Comparison of ENCODE assay signal across 12 mouse cellular contexts in the genomic region with DNA sequence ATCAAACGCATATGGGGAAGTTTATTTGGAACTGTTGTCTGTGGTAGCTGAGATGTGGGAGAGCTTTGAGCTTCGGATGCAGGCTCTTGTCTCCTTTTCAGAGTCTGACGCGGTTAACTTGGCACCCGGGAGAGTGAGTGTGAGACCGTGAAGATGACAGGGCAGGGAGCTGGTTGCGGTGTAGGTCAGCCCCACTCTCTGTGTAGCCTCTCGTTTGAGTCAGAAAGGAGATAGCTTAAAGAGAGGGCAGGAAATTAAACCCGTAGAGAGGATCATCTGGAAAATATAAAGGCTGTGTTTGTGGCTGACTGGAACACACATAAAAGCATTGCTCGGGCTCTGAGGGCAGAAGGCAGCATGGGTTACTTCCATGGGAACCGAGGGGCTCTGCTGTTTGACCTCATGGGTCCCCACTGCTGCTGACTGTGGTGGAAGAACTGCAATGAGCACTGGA. TPM values are rescaled to one million over a fixed set of nuclear protein-coding genes. Genes with fewer than 3 reads are reported as not detected.
DNase-seq lines count a peak whose midpoint lies in the region; ATAC-seq lines count a peak whose summit lies in the region.
"Had no signal": no experiment of that assay in that cellular context is flagged by ENCODE, and none has a peak within 500 bp of the region (broad histone marks: within the 10 kb centered on the region; RNA-seq: fewer than 3 reads in every experiment).

No protein-coding gene starts in this region.

- no peaks in the 10 kb centered on the region for H3K9me3 ChIP-seq in limb, embryonic 10.5 days (replicated peaks)
- no peaks in the 10 kb centered on the region for H3K9me3 ChIP-seq in forebrain, embryonic 15.5 days
- H3K9me3 ChIP-seq: intestine, embryonic 15.5 days had no signal

- peak; percentile 26 for ATAC-seq in CD4-positive, CD25-positive, alpha-beta regulatory T cell, adult 4 months
- ATAC-seq in forebrain, embryonic 15.5 days (replicated peaks), result no peak
- ATAC-seq: intestine, embryonic 15.5 days had no signal

- H3K4me1 ChIP-seq in limb, embryonic 10.5 days, result peaks cover 28% of the 10 kb centered on the region
- H3K4me1 ChIP-seq in forebrain, embryonic 15.5 days, result no peaks in the 10 kb centered on the region
- H3K4me1 ChIP-seq: intestine, embryonic 15.5 days had no signal

- H3K4me3 ChIP-seq in limb, embryonic 10.5 days, result no peak overlapping the region
- H3K4me3 ChIP-seq in forebrain, embryonic 15.5 days, result no peak overlapping the region
- H3K4me3 ChIP-seq: intestine, embryonic 15.5 days had no signal

- WGBS in limb, embryonic 10.5 days, result 27% methylated on average over 11 of the region's 11 CpGs
- 68% methylated on average over 11 of the region's 11 CpGs for WGBS in forebrain, embryonic 15.5 days

- H3K27ac ChIP-seq in limb, embryonic 10.5 days, result peak overlapping the region; percentile 11
- no peak overlapping the region for H3K27ac ChIP-seq in forebrain, embryonic 15.5 days (replicated peaks)
- H3K27ac ChIP-seq: intestine, embryonic 15.5 days had no signal

- H3K27me3 ChIP-seq in limb, embryonic 10.5 days (ENCODE audit: low read depth, poor library complexity, severe bottlenecking), result no peaks in the 10 kb centered on the region
- H3K27me3 ChIP-seq in forebrain, embryonic 15.5 days, result no peaks in the 10 kb centered on the region
- H3K27me3 ChIP-seq: CH12.LX; intestine, embryonic 15.5 days had no signal

- DNase-seq in left cerebral cortex, postnatal 36 days (ENCODE audit: low spot score in 2 of 2), result peak; percentile 16 to 22
- no peak for DNase-seq in left cerebral cortex, adult 11 months (ENCODE audit: low spot score)
- DNase-seq in embryo, embryonic 11 days, result peak; percentile 59
- DNase-seq in limb, embryonic 10.5 days (ENCODE audit: low spot score), result peak; percentile 62
- DNase-seq in layer of hippocampus, adult 18-20 months (ENCODE audit: low spot score in 2 of 2), result no peak
- no peak for DNase-seq in adrenal gland, postnatal 10 days
- DNase-seq: cerebellum, adult 9-10 months; heart, postnatal 10 days had no signal

- intact Hi-C loops in left cerebral cortex, postnatal 36 days (cut with DNase I), result no loop called here

- H3K9ac ChIP-seq in forebrain, embryonic 15.5 days (replicated peaks), result no peak overlapping the region
- H3K9ac ChIP-seq: intestine, embryonic 15.5 days had no signal

- peaks cover 51% of the 10 kb centered on the region for H3K36me3 ChIP-seq in limb, embryonic 10.5 days
- peaks cover 14% of the 10 kb centered on the region; the same call in 1 of the 2 replicates for H3K36me3 ChIP-seq in forebrain, embryonic 15.5 days
- H3K36me3 ChIP-seq: intestine, embryonic 15.5 days had no signal

- H3K4me2 ChIP-seq in forebrain, embryonic 15.5 days (replicated peaks), result no peak overlapping the region
- H3K4me2 ChIP-seq: intestine, embryonic 15.5 days had no signal

RNA-seq across cellular contexts. Expression of a gene that starts 22.5 kb away (rescaled TPM):
- 10 to 100 TPM; 25.4 to 25.8 TPM for total RNA-seq in left cerebral cortex, postnatal 36 days (2021)
- 1 to 10 TPM; 1.6 to 1.8 TPM for polyA plus RNA-seq in CD4-positive, CD25-positive, alpha-beta regulatory T cell, adult 4 months (2017; shearing (Covaris generic))
- polyA plus RNA-seq in limb, embryonic 10.5 days (2016; fragmentation: Nextera tagmentation; extraction: Ambion mirVana), result 24.0 and 25.1 TPM in 2 replicates
- 10 to 100 TPM; 30.2 to 31.3 TPM for total RNA-seq in layer of hippocampus, adult 18-20 months (2021)
- 21.4 and 22.0 TPM in 2 replicates for polyA plus RNA-seq in forebrain, embryonic 15.5 days (2015; fragmentation: Nextera tagmentation; extraction: Ambion mirVana)
- total RNA-seq in adrenal gland, postnatal 10 days (2021), result 10 to 100 TPM; 52.9 to 57.9 TPM

RNA-seq across cellular contexts. Expression of a gene that starts 39.0 kb away (rescaled TPM):
- under 1 TPM; 0.27 to 0.37 TPM for total RNA-seq in left cerebral cortex, postnatal 36 days (2021)
- polyA plus RNA-seq in CD4-positive, CD25-positive, alpha-beta regulatory T cell, adult 4 months (2017; shearing (Covaris generic)), result under 1 TPM in 1 of 2 experiments, not detected in 1; 0.39 TPM
- 0.10 and 0.26 TPM in 2 replicates for polyA plus RNA-seq in limb, embryonic 10.5 days (2016; fragmentation: Nextera tagmentation; extraction: Ambion mirVana)
- under 1 TPM; 0.28 to 0.37 TPM for total RNA-seq in layer of hippocampus, adult 18-20 months (2021)
- 0.13 and 0.17 TPM in 2 replicates for polyA plus RNA-seq in forebrain, embryonic 15.5 days (2015; fragmentation: Nextera tagmentation; extraction: Ambion mirVana)
- 10 to 100 TPM; 17.0 to 18.9 TPM for total RNA-seq in adrenal gland, postnatal 10 days (2021)
- total RNA-seq: CH12.LX had no signal

Comparison
In these comparisons a context has a peak if more than half of its experiments do, and no peak if none do; other contexts are left out.
1. DNase-seq: peak in left cerebral cortex, postnatal 36 days (2 of 2), embryo, embryonic 11 days (single experiment) and limb, embryonic 10.5 days (single experiment); none in left cerebral cortex, adult 11 months (single experiment), layer of hippocampus, adult 18-20 months (0 of 2) and adrenal gland, postnatal 10 days (single experiment).
2. RNA of a gene that starts 39.0 kb away (total RNA-seq): 17.0 to 18.9 TPM in adrenal gland, postnatal 10 days; 0.28 to 0.37 TPM in layer of hippocampus, adult 18-20 months and 0.27 to 0.37 TPM in left cerebral cortex, postnatal 36 days; every median in the first group is over 10 times any median in the second.